Mouse (Mus musculus) myocyte (in vitro differentiated cells): ENCODE measurements around the gene Slc41a3.

Experiments
- MAX ChIP-seq: IDR thresholded peaks from one replicate; pipeline ENCODE4 v1.6.1; 2011; ENCODE audit warnings: low read depth, mild to moderate bottlenecking, control low read depth
- MYOD1 ChIP-seq, 3 experiments: IDR thresholded peaks; one replicate each; pipeline ENCODE4 v1.6.1; 2011; ENCODE audit warnings: control low read depth in 2 of 3, low read depth in 2 of 3, mild to moderate bottlenecking in 2 of 3, moderate library complexity in 1 of 3; ENCODE audit not compliant: insufficient read length in 2 of 3, control insufficient read depth in 1 of 3
- POLR2AphosphoS2 ChIP-seq: IDR thresholded peaks from one replicate; pipeline ENCODE4 v1.6.1; 2011; ENCODE audit warnings: low read depth, control low read depth; ENCODE audit not compliant: insufficient read length
- SRF ChIP-seq: IDR thresholded peaks from one replicate; pipeline ENCODE4 v1.6.1; 2011; ENCODE audit warnings: low read depth; ENCODE audit not compliant: control insufficient read depth, insufficient read length
- TCF3 ChIP-seq: IDR thresholded peaks from one replicate; pipeline ENCODE4 v1.6.1; 2011; ENCODE audit warnings: low read depth, control low read depth; ENCODE audit not compliant: insufficient read length

DNA sequence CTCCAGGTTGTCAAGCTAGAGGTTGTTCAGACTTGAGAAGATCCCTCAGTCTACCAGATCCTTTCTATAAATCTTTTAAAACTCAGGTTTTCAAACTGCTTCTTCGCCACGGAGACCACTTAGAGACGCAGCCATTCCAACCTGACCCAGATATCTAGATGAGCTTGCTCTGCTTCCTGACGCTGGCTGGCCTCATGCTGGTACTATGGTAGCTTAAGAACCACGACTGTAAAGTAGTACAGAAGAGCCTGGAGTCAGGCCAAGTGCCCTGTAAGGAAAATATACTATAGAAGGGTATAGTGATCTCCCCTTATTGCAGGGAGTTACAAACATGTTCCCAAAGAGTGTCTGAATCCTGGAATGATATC is 757 bp downstream of the Slc41a3 start:
- no peak for TF ChIP-seq MAX
- TF ChIP-seq SRF = no peak
- TF ChIP-seq POLR2AphosphoS2 = no peak
- no peak for TF ChIP-seq MYOD1 (IDR thresholded peaks at IDR 0.05; ENCODE audit: control insufficient read depth in 1 of 3, insufficient read length in 2 of 3, low read depth in 2 of 3)
- no peak for TF ChIP-seq TCF3
